Mouse (Mus musculus) CH12.LX (cell line): Measurements from ENCODE around the gene Lrrc49. TPM values are rescaled to one million over a fixed set of nuclear protein-coding genes. Genes with fewer than 3 reads are reported as not detected.

Experiments
- DNase-seq: peaks from one replicate; pipeline ENCODE4 v3.0.0-alpha.2; 2013; ENCODE audit errors: extremely low read depth
- H3K27ac ChIP-seq: 2 replicates; pipeline ENCODE4 v1.5.1; 2012; ENCODE audit warnings: low read depth, mild to moderate bottlenecking, control low read depth, moderate library complexity; ENCODE audit not compliant: insufficient read depth
- H3K27me3 ChIP-seq: replicated peaks from 2 replicates; pipeline ENCODE3; 2012; ENCODE audit warnings: inconsistent platforms
- H3K36me3 ChIP-seq, 2 experiments: replicated peaks in 1 of 2; 2 replicates each; pipeline versions ENCODE3 to v1.6.1; 2012; ENCODE audit warnings: inconsistent platforms in 1 of 2, low read length in 1 of 2, mild to moderate bottlenecking in 1 of 2, mixed read lengths in 1 of 2, moderate library complexity in 1 of 2; ENCODE audit not compliant: control insufficient read depth in 1 of 2, insufficient read depth in 1 of 2
- H3K4me1 ChIP-seq, 2 experiments: 2 replicates each; pipeline ENCODE4 v1.6.1; 2012; ENCODE audit warnings: inconsistent platforms in 1 of 2, moderate library complexity in 1 of 2; ENCODE audit not compliant: insufficient read depth in 2 of 2, control insufficient read depth in 1 of 2
- H3K4me2 ChIP-seq: 2 replicates; pipeline ENCODE4 v1.6.1; 2012; ENCODE audit warnings: low read depth, mild to moderate bottlenecking, control low read depth; ENCODE audit not compliant: poor library complexity, insufficient read depth, severe bottlenecking
- H3K4me3 ChIP-seq, 3 experiments: fragments of 150-350 bp in 1 of 3; sonication (generic) in 1 of 3; replicated peaks in 1 of 3; 2 replicates each; pipeline versions ENCODE3 to v1.5.1; 2011 to 2012; ENCODE audit warnings: low read depth in 2 of 3, low read length in 2 of 3, mild to moderate bottlenecking in 2 of 3, moderate library complexity in 2 of 3, control low read depth in 1 of 3, improper control_type of control experiment in 1 of 3, inconsistent platforms in 1 of 3, mixed read lengths in 1 of 3; ENCODE audit not compliant: poor library complexity in 1 of 3
- H3K79me2 ChIP-seq: replicated peaks from 2 replicates; pipeline ENCODE4 v1.6.1; 2012; ENCODE audit warnings: mild to moderate bottlenecking, moderate library complexity; ENCODE audit not compliant: control insufficient read depth, poor library complexity, insufficient read depth, severe bottlenecking; ENCODE audit errors: extremely low read depth
- H3K9ac ChIP-seq: 2 replicates; pipeline ENCODE4 v1.6.1; 2012; ENCODE audit warnings: low read depth, mild to moderate bottlenecking, control low read depth, moderate library complexity; ENCODE audit not compliant: insufficient read depth
- H3K9me3 ChIP-seq: replicated peaks from 2 replicates; pipeline ENCODE3; 2012; ENCODE audit warnings: low read length, inconsistent platforms, mixed read lengths
- CHD1 ChIP-seq: IDR thresholded peaks from 2 replicates; pipeline ENCODE4 v1.6.1; 2012; ENCODE audit warnings: low read depth, low read length, improper control_type of control experiment, inconsistent platforms
- E2F4 ChIP-seq: IDR thresholded peaks from 2 replicates; pipeline ENCODE4 v1.6.1; 2011; ENCODE audit warnings: low read depth, low read length, improper control_type of control experiment; ENCODE audit not compliant: insufficient replicate concordance
- ELF1 ChIP-seq: IDR thresholded peaks from 2 replicates; pipeline ENCODE4 v1.6.1; 2014; ENCODE audit warnings: low read depth, mild to moderate bottlenecking, inconsistent platforms, low read length, improper control_type of control experiment
- ETS1 ChIP-seq: conservative IDR thresholded peaks from 2 replicates; pipeline ENCODE4 v1.6.1; 2012; ENCODE audit warnings: low read depth, mild to moderate bottlenecking, inconsistent platforms, low read length, improper control_type of control experiment, moderate library complexity
- GABPA ChIP-seq: IDR thresholded peaks from 2 replicates; pipeline ENCODE4 v1.6.1; 2012; ENCODE audit warnings: low read depth, low read length, improper control_type of control experiment, inconsistent platforms; ENCODE audit not compliant: insufficient replicate concordance
- HCFC1 ChIP-seq: IDR thresholded peaks from 2 replicates; pipeline ENCODE4 v1.6.1; 2012; ENCODE audit warnings: low read depth, mild to moderate bottlenecking, inconsistent platforms, low read length, improper control_type of control experiment
- IRF4 ChIP-seq: IDR thresholded peaks from 2 replicates; pipeline ENCODE4 v1.6.1; 2014; ENCODE audit warnings: low read depth, mild to moderate bottlenecking, inconsistent platforms, low read length, improper control_type of control experiment
- KAT2A ChIP-seq: IDR thresholded peaks from 2 replicates; pipeline ENCODE4 v1.6.1; 2012; ENCODE audit warnings: low read length, improper control_type of control experiment, inconsistent platforms; ENCODE audit not compliant: insufficient replicate concordance
- MAFK ChIP-seq: IDR thresholded peaks from 2 replicates; pipeline ENCODE4 v1.6.1; 2011; ENCODE audit warnings: low read length, improper control_type of control experiment; ENCODE audit not compliant: insufficient replicate concordance
- MAX ChIP-seq: IDR thresholded peaks from 2 replicates; pipeline ENCODE4 v1.6.1; 2011; ENCODE audit warnings: low read length, improper control_type of control experiment
- MAZ ChIP-seq: IDR thresholded peaks from 2 replicates; pipeline ENCODE4 v1.6.1; 2012; ENCODE audit warnings: low read depth, mild to moderate bottlenecking, inconsistent platforms, low read length, improper control_type of control experiment, moderate library complexity
- MYC ChIP-seq: IDR thresholded peaks from 2 replicates; pipeline ENCODE4 v1.6.1; 2011; ENCODE audit warnings: low read depth, mild to moderate bottlenecking, improper control_type of control experiment, low read length
- NRF1 ChIP-seq: IDR thresholded peaks from 2 replicates; pipeline ENCODE4 v1.6.1; 2014; ENCODE audit warnings: low read depth, mild to moderate bottlenecking, inconsistent platforms, low read length, improper control_type of control experiment, moderate library complexity
- PAX5 ChIP-seq: IDR thresholded peaks from 2 replicates; pipeline ENCODE4 v1.6.1; 2012; ENCODE audit warnings: low read length, inconsistent platforms, mixed read lengths
- POLR2AphosphoS2 ChIP-seq: IDR thresholded peaks from 2 replicates; pipeline ENCODE4 v1.6.1; 2011; ENCODE audit warnings: low read depth, low read length, improper control_type of control experiment
- RAD21 ChIP-seq: IDR thresholded peaks from 2 replicates; pipeline ENCODE4 v1.6.1; 2011; ENCODE audit warnings: low read depth, mild to moderate bottlenecking, low read length, improper control_type of control experiment, moderate library complexity
- RCOR1 ChIP-seq: conservative IDR thresholded peaks from 2 replicates; pipeline ENCODE4 v1.6.1; 2012; ENCODE audit warnings: low read depth, mild to moderate bottlenecking, inconsistent platforms, low read length, improper control_type of control experiment
- SIN3A ChIP-seq: IDR thresholded peaks from 2 replicates; pipeline ENCODE4 v1.6.1; 2012; ENCODE audit warnings: low read length, improper control_type of control experiment, inconsistent platforms
- TBP ChIP-seq: conservative IDR thresholded peaks from 2 replicates; pipeline ENCODE4 v1.6.1; 2011; ENCODE audit warnings: low read depth, low read length, improper control_type of control experiment
- TCF12 ChIP-seq: IDR thresholded peaks from 2 replicates; pipeline ENCODE4 v1.6.1; 2014; ENCODE audit warnings: low read depth, mild to moderate bottlenecking, inconsistent platforms, low read length, improper control_type of control experiment
- USF1 ChIP-seq: IDR thresholded peaks from 2 replicates; pipeline ENCODE4 v1.6.1; 2014; ENCODE audit warnings: low read depth, mild to moderate bottlenecking, inconsistent platforms, low read length, improper control_type of control experiment
- USF2 ChIP-seq: conservative IDR thresholded peaks from 2 replicates; pipeline ENCODE4 v1.6.1; 2011; ENCODE audit warnings: low read depth, low read length, improper control_type of control experiment
- ZC3H11A ChIP-seq: IDR thresholded peaks from 2 replicates; pipeline ENCODE4 v1.6.1; 2012; ENCODE audit warnings: low read depth, mild to moderate bottlenecking, inconsistent platforms, low read length, improper control_type of control experiment
- ZMIZ1 ChIP-seq: IDR thresholded peaks from 2 replicates; pipeline ENCODE4 v1.6.1; 2012; ENCODE audit warnings: low read depth, mild to moderate bottlenecking, inconsistent platforms, low read length, improper control_type of control experiment
- ZNF384 ChIP-seq: IDR thresholded peaks from 2 replicates; pipeline ENCODE4 v1.6.1; 2012; ENCODE audit warnings: low read depth, low read length, improper control_type of control experiment, inconsistent platforms
- dilution Hi-C: fragments of 300-500 bp; cut with MboI; formaldehyde crosslinking; loops from 2 replicates; pipeline ENCODE4 v1.14.3; 2020; ENCODE audit warnings: low sequenced_read_pairs; ENCODE audit not compliant: extremely low pct_unique_long_range_greater_than_20kb, extremely low pct_ligation_motif_present
- in situ Hi-C: fragments of 300-500 bp; cut with MboI; formaldehyde crosslinking; loops from 3 replicates; pipeline ENCODE4 v1.14.3; 2019; ENCODE audit warnings: low sequenced_read_pairs, low pct_ligation_motif_present, low pct_unique_long_range_greater_than_20kb, mixed read lengths
- polyA plus RNA-seq: library from polyadenylated mRNA; unstranded; fragments of >175 nt; gene quantifications from 2 replicates; pipeline ENCODE4 v1.2.1, GENCODE M21; 2012; ENCODE audit warnings: low read depth; ENCODE audit not compliant: insufficient read length
- total RNA-seq, 2 experiments: library from RNA; depleted of rRNA; stranded (reverse); fragments of 300-350 nt in 1 of 2; fragments of >200 nt in 1 of 2; gene quantifications; 2 replicates each; pipeline ENCODE4 v1.2.3; 2012 to 2014

Lrrc49 gene
- total and polyA plus RNA-seq, 3 experiments, result 3.1 to 6.6 (median 6.2) TPM

DNA sequence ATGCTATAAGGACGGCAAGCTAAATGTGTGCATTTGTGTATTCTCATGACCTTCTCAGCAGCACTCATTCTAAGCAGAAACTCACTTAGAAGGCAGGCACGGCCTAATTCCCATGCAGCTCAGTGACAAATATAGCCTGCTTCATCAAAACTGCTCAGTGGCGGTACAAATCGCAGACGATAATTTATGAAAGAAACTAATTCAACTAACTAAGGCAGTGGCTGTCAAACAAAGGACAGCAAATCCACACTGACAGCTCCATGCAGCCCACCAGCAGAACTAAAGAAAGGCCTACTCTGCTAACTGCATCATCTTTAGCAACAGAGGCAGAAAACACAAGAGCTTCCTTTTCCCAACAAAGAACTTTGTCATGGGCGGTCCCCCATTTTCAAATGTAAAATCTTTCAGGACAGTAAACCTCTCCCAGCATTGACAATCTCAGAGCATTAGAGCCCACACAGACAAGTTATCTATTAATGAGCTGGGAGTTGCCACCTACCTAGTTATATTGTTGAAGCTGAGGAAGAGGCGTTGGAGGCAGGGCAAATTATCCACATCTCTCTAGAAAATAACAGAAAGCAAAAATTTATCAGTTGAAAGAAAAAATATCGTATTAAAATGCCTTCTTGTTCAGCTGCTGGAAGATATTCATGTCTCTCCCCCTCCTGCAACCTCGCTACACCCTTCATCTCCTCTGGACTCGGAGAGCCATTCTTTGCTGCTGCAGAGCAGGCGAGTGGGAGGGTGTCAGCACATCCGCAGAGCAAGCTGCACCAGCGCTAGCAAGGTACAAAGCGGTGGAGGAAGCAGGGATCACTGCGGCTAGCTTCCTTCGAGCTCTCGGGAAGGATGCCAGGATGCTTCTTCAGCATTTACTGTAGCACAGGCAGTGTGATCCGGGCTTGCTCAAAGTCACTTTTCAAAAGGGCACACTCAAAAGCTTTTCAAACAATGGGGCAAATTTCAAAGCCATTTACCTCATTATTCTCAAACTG is 38.7 kb downstream of the Lrrc49 start:
- dilution Hi-C loops (no loop called here), in situ Hi-C loops (no loop called here)
- no peak for TF ChIP-seq PAX5
- TF ChIP-seq RAD21, result no peak
- TF ChIP-seq E2F4, result no peak
- no peak for TF ChIP-seq SIN3A
- TF ChIP-seq NRF1, result no peak
- no peak for TF ChIP-seq ELF1
- no peak for TF ChIP-seq RCOR1
- no peak for TF ChIP-seq USF2
- no peak for TF ChIP-seq USF1
- TF ChIP-seq TBP, result no peak
- TF ChIP-seq ZC3H11A, result no peak
- no peak for TF ChIP-seq ZMIZ1
- no peak for TF ChIP-seq POLR2AphosphoS2
- no peak for TF ChIP-seq MAFK
- no peak for TF ChIP-seq KAT2A
- TF ChIP-seq TCF12, result no peak
- no peak for TF ChIP-seq ZNF384
- no peak overlapping the region for H3K4me3 ChIP-seq
- H3K36me3 ChIP-seq, result peaks cover 0 to 2% of the 10 kb centered on the region in 2 experiments
- peaks cover 0 to 3% of the 10 kb centered on the region in 2 experiments; a peak in 1 of 4 replicates for H3K4me1 ChIP-seq
- H3K27ac ChIP-seq, result no peak overlapping the region
- no peaks in the 10 kb centered on the region for H3K27me3 ChIP-seq
- H3K9me3 ChIP-seq, result no peaks in the 10 kb centered on the region
- H3K4me2 ChIP-seq, result no peak overlapping the region
- H3K9ac ChIP-seq, result no peak overlapping the region
- H3K79me2 ChIP-seq, result no peaks in the 10 kb centered on the region
- no peak for DNase-seq

DNA sequence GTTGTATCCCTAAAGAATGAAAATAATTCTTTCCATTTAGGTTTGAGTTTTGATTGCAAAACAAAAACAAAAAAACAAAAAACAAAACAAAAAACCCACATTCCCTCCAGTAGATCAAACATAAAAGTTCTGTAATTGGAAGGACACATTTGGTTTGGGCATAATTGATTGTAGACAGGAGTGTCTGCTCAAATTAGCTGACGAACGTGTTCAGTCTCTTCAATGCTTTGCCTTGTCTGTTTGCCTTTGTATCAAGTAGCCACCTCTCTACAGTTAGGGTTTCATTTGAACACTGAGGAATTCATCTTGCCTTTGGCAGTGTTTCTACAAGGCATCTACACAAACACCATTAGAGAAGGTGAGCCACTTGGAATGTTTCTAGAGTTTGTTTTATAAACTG is 54.4 kb downstream of the Lrrc49 start:
- dilution Hi-C loops, result no loop called here
- Histone ChIP-seq H3K36me3 (no peaks in the 10 kb centered on the region), H3K4me3 (no peak overlapping the region), H3K9me3 (no peaks in the 10 kb centered on the region), H3K4me2 (no peak overlapping the region), H3K4me1 (no peaks in the 10 kb centered on the region), H3K79me2 (no peaks in the 10 kb centered on the region), H3K9ac (no peak overlapping the region), H3K27me3 (no peaks in the 10 kb centered on the region), H3K27ac (no peak overlapping the region)
- DNase-seq, result no peak
- TF ChIP-seq ZC3H11A (no peak), ETS1 (no peak), RAD21 (no peak), IRF4 (no peak), USF1 (no peak), RCOR1 (no peak), E2F4 (no peak), GABPA (no peak), TCF12 (no peak), NRF1 (no peak), CHD1 (no peak), MAZ (no peak), TBP (no peak), POLR2AphosphoS2 (no peak), MAX (no peak), HCFC1 (no peak), MYC (no peak), ZNF384 (no peak)
- in situ Hi-C loops, result no loop called here
